10 mouse cellular contexts compared by ENCODE assay signal in genomic region chr13:63249171-63249570, GRCm38 (mm10).
DNase-seq lines count a peak whose midpoint lies in the region; ATAC-seq and TF ChIP-seq lines count a peak whose summit lies in the region.
"Had no signal": no experiment of that assay in that cellular context is flagged by ENCODE, and none has a peak within 500 bp of the region (broad histone marks: within the 10 kb centered on the region; RNA-seq: fewer than 3 reads in every experiment).

No protein-coding gene starts in this region.

- H3K9ac ChIP-seq in intestine, embryonic 15.5 days: 0 out of 2 replicates have a peak overlapping the region, but pooled peaks have one; percentile 14
- no peak overlapping the region for H3K9ac ChIP-seq in forebrain, embryonic 14.5 days (ENCODE audit: low read length)

- WGBS in kidney, adult 2 months: 47% methylated on average over 7 of the region's 7 CpGs
- WGBS in intestine, embryonic 15.5 days: 75% methylated on average over 7 of the region's 7 CpGs
- WGBS in forebrain, embryonic 14.5 days: 87% methylated on average over 7 of the region's 7 CpGs

- TF ChIP-seq CTCF in kidney, adult 2 months (conservative IDR thresholded peaks at IDR 0.05; ENCODE audit: insufficient read depth, insufficient read length, low read depth, low read length): no peak

- H3K27ac ChIP-seq in kidney, adult 2 months (ENCODE audit: insufficient read depth, low read depth, low read length): peak overlapping the region; percentile 84
- H3K27ac ChIP-seq in intestine, embryonic 15.5 days: 0 out of 2 replicates have a peak overlapping the region, but pooled peaks have one; percentile 6
- H3K27ac ChIP-seq in forebrain, embryonic 14.5 days (ENCODE audit: low read depth, low read length): no peak overlapping the region

- H3K4me1 ChIP-seq in kidney, adult 2 months (ENCODE audit: control insufficient read depth, insufficient read depth, low read length): peaks cover 53% of the 10 kb centered on the region
- H3K4me1 ChIP-seq in intestine, embryonic 15.5 days (replicated peaks): peaks cover 22% of the 10 kb centered on the region
- peaks cover 14% of the 10 kb centered on the region for H3K4me1 ChIP-seq in forebrain, embryonic 14.5 days (ENCODE audit: control insufficient read depth, insufficient read depth, low read length)

- H3K36me3 ChIP-seq in kidney, adult 2 months (ENCODE audit: control insufficient read depth, insufficient read depth, low read length): peaks cover 1% of the 10 kb centered on the region; the same call in 1 of the 2 replicates
- H3K36me3 ChIP-seq in intestine, embryonic 15.5 days: no peaks in the 10 kb centered on the region
- H3K36me3 ChIP-seq in forebrain, embryonic 14.5 days (ENCODE audit: control insufficient read depth, insufficient read depth, low read length): no peaks in the 10 kb centered on the region
- H3K36me3 ChIP-seq: hindbrain, embryonic 10.5 days had no signal

- H3K4me2 ChIP-seq in intestine, embryonic 15.5 days (replicated peaks): no peak overlapping the region
- H3K4me2 ChIP-seq in forebrain, embryonic 14.5 days (ENCODE audit: low read length): no peak overlapping the region

- no peaks in the 10 kb centered on the region for H3K9me3 ChIP-seq in intestine, embryonic 15.5 days
- H3K9me3 ChIP-seq in forebrain, embryonic 14.5 days (replicated peaks; ENCODE audit: control insufficient read depth, low read length): no peaks in the 10 kb centered on the region
- H3K9me3 ChIP-seq: hindbrain, embryonic 10.5 days had no signal

- ATAC-seq in activated CD4-positive, CD25-positive, alpha-beta regulatory T cell, adult 4 months: peak; percentile 22
- no peak for ATAC-seq in intestine, embryonic 15.5 days
- ATAC-seq in forebrain, embryonic 14.5 days: no peak

- H3K4me3 ChIP-seq in kidney, adult 2 months (ENCODE audit: insufficient read depth, low read depth, low read length): no peak overlapping the region
- no peak overlapping the region for H3K4me3 ChIP-seq in intestine, embryonic 15.5 days (replicated peaks)
- no peak overlapping the region for H3K4me3 ChIP-seq in forebrain, embryonic 14.5 days (ENCODE audit: low read depth, low read length)
- H3K4me3 ChIP-seq: hindbrain, embryonic 10.5 days had no signal

- TF ChIP-seq POLR2A in kidney, adult 2 months (IDR thresholded peaks at IDR 0.05; ENCODE audit: low read depth, low read length): no peak

- H3K27me3 ChIP-seq in kidney, adult 2 months (replicated peaks; ENCODE audit: control insufficient read depth, insufficient read depth, low read length): no peaks in the 10 kb centered on the region
- H3K27me3 ChIP-seq in intestine, embryonic 15.5 days (replicated peaks): no peaks in the 10 kb centered on the region
- H3K27me3 ChIP-seq in forebrain, embryonic 14.5 days (replicated peaks; ENCODE audit: control insufficient read depth, insufficient read depth, low read length): no peaks in the 10 kb centered on the region

- DNase-seq in kidney, adult 2 months: no peak
- no peak for DNase-seq in kidney, adult 8-10 months
- peak; percentile 84 for DNase-seq in 416B (ENCODE audit: low read depth)
- no peak for DNase-seq in urinary bladder, postnatal 4 days (ENCODE audit: low spot score in 2 of 2)
- DNase-seq in forebrain, embryonic 14.5 days (ENCODE audit: low spot score): no peak
- no peak for DNase-seq in spleen, postnatal 36 days (ENCODE audit: low spot score in 2 of 2)
- DNase-seq: layer of hippocampus, adult 9-11 months had no signal
